Mouse (Mus musculus) E14TG2a.4 (cell line): Measurements from ENCODE around the gene Kcnip4.

Source experiments
- H3K27me3 ChIP-seq: 2 replicates; pipeline ENCODE4 v1.6.1; 2014; ENCODE audit warnings: low read length, control low read depth; ENCODE audit not compliant: insufficient read depth
- H3K36me3 ChIP-seq: 2 replicates; pipeline ENCODE4 v1.6.1; 2014; ENCODE audit warnings: low read length, control low read depth; ENCODE audit not compliant: insufficient read depth
- H3K4me1 ChIP-seq: replicated peaks from 2 replicates; pipeline ENCODE4 v1.6.1; 2014; ENCODE audit warnings: low read depth, low read length, control low read depth
- H3K4me3 ChIP-seq: replicated peaks from 2 replicates; pipeline ENCODE4 v1.5.1; 2014; ENCODE audit warnings: mild to moderate bottlenecking, low read length
- H3K9me3 ChIP-seq: 2 replicates; pipeline ENCODE4 v1.6.1; 2014; ENCODE audit warnings: low read length, control low read depth
- CTCF ChIP-seq: conservative IDR thresholded peaks from 2 replicates; pipeline ENCODE4 v1.5.1; 2014; ENCODE audit warnings: low read length
- NANOG ChIP-seq: IDR thresholded peaks from 2 replicates; pipeline ENCODE4 v1.6.1; 2014; ENCODE audit warnings: borderline replicate concordance, low read length, mixed read lengths
- POU5F1 ChIP-seq: IDR thresholded peaks from 2 replicates; pipeline ENCODE4 v1.6.1; 2014; ENCODE audit warnings: low read length, borderline replicate concordance

The Kcnip4 gene

DNA sequence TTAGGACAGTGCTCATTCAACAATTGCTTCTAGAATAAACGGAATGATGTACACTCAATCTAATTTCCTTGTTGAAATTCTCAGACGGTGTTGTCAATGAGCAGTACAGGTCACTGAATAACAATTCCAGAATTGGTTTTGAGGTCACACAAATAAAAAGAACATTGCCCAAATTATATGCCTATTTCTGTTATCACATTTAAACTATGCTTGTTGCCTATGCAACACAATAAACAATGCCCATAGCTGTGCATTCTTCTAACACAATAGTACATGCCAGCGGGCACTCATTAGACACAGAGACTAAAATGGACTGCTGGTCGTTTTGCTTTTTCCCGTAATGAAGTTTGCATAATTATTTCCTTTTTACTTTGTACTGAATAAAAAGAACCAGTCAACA is 176.2 kb downstream of the Kcnip4 start:
- TF ChIP-seq POU5F1, result no peak
- TF ChIP-seq CTCF, result no peak
- TF ChIP-seq NANOG, result no peak
- H3K4me1 ChIP-seq, result no peaks in the 10 kb centered on the region
- no peaks in the 10 kb centered on the region for H3K9me3 ChIP-seq
- no peaks in the 10 kb centered on the region for H3K36me3 ChIP-seq
- no peak overlapping the region for H3K4me3 ChIP-seq
- H3K27me3 ChIP-seq, result no peaks in the 10 kb centered on the region

DNA sequence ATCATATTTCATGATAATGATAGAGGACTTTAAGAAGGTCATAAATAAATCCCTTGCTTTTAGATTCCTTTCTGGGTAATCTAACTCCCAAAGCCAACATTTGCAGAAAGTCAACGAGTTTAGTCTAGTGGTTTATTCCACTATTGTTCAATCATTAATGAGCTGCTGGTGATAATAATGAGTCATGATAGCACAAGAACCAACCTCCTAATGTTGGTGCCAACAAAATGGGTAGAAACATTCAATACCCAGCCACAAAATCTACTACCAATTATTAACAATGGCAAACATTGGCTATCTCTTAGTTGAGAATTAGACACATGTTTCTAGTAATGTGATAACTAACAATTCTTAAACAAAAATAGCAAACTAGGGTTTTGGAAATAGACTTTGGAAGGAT is 180.1 kb downstream of the Kcnip4 start:
- Histone ChIP-seq H3K4me1 (no peaks in the 10 kb centered on the region), H3K9me3 (no peaks in the 10 kb centered on the region), H3K27me3 (no peaks in the 10 kb centered on the region), H3K4me3 (no peak overlapping the region), H3K36me3 (no peaks in the 10 kb centered on the region)
- TF ChIP-seq POU5F1, result no peak
- TF ChIP-seq NANOG, result no peak
- no peak for TF ChIP-seq CTCF

DNA sequence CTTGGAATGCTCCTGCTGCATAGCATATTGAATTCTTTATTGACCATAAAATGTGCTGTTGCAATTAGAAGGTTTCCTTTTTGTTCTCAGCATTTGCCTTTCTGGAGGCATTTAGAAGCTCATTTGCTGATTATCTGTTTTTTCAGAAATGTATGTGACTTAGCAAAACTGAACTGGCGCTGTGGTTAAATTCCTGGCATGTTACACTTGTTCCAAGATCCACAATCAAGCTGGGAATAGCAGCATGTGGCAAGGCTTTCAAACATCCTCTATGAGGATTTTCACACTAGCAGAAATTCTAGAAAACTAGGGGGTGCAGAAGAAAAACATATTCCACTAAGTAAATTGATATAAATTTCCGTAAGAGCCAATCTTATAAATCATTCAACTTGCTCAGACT is 187.5 kb downstream of the Kcnip4 start:
- Histone ChIP-seq H3K9me3 (no peaks in the 10 kb centered on the region), H3K36me3 (no peaks in the 10 kb centered on the region), H3K4me3 (no peak overlapping the region), H3K4me1 (no peaks in the 10 kb centered on the region), H3K27me3 (no peaks in the 10 kb centered on the region)
- TF ChIP-seq NANOG (no peak), POU5F1 (no peak), CTCF (no peak)

DNA sequence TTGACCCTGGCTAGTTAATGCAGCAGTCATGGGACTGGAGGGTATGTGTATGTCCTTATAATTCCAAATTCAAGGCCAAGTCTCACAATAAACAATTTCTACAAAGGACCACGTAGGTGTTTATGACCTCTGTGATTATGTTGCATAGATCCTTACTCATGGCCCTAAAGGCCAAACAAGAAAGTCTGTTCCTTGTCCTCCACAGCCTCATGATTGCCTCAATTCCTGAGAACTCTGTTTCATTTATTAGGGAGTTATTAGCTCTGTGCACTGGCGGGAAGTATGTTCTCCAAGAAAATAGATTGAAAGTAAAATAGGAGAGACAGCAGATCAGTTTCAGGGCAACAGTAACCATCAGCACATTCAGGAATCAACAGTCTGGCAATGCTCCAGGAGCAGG is 191.6 kb downstream of the Kcnip4 start:
- H3K4me1 ChIP-seq, result no peaks in the 10 kb centered on the region

DNA sequence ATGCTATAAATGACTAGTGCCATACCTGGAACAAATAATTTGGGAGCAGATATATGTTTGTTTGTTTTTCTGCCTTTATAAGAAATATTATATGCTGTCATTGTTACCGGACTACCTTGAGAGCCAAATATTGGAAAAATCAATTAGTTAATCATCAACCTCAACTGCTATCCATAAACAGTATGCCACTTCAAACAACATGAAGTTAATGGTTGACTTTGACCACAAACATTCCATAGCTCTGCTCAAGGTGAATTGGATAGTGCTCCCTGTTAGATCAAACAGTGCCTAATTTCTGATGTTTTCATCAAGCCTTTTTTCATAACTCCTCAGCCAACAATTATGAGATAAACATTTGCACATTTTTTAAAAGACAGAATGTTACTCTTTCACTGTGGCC is 195.7 kb downstream of the Kcnip4 start:
- no peaks in the 10 kb centered on the region for H3K4me1 ChIP-seq
- no peaks in the 10 kb centered on the region for H3K36me3 ChIP-seq
- TF ChIP-seq CTCF (no peak), POU5F1 (no peak), NANOG (no peak)
- no peaks in the 10 kb centered on the region for H3K27me3 ChIP-seq
- no peak overlapping the region for H3K4me3 ChIP-seq
- no peaks in the 10 kb centered on the region for H3K9me3 ChIP-seq

More for the DNA sequence above, 191.6 kb downstream of the Kcnip4 start:
- H3K4me3 ChIP-seq, result no peak overlapping the region
- TF ChIP-seq NANOG (no peak), CTCF (no peak), POU5F1 (no peak)
- no peaks in the 10 kb centered on the region for H3K27me3 ChIP-seq
- no peaks in the 10 kb centered on the region for H3K9me3 ChIP-seq
- H3K36me3 ChIP-seq, result no peaks in the 10 kb centered on the region

DNA sequence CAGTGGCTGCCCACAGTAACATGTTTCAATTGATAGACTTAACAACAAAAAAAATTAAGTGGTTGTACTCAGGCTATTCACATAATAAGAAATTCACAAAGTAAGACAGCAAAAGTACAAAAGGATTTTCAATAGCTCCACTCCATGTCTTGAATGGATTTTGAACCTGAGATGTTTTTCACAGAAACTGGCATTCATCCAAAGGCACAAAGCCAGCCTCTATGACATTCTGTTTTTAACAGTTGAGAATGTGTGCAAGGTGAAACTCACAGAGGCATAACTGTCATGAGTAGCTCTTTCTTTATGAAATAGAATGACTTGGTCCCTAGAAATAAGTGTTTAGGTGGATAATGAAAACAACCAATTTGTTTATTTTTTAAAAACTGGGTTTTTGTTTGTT is 206.0 kb downstream of the Kcnip4 start:
- Histone ChIP-seq H3K4me1 (no peaks in the 10 kb centered on the region), H3K36me3 (no peaks in the 10 kb centered on the region), H3K27me3 (no peaks in the 10 kb centered on the region), H3K9me3 (no peaks in the 10 kb centered on the region), H3K4me3 (no peak overlapping the region)
- TF ChIP-seq NANOG (no peak), POU5F1 (no peak), CTCF (no peak)

DNA sequence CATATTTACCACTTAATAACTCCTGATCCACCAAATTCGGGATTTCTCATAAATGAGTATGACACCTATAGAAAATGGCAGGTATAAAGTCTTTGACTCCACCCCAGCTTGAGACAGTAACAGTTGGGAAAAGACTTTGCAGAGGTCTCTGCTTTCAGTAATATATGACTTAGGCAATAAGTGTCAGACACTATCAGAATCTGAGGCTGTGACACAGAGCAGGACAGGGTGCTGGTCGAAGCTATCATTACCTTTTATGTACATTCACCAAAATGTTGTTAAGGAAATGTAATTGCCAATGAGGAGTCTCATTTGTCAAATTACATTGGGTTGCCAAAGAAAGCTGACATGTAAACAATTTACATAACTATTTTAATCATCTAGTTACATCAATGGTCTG is 206.8 kb downstream of the Kcnip4 start:
- Histone ChIP-seq H3K4me3 (no peak overlapping the region), H3K4me1 (no peaks in the 10 kb centered on the region), H3K9me3 (no peaks in the 10 kb centered on the region), H3K36me3 (no peaks in the 10 kb centered on the region), H3K27me3 (no peaks in the 10 kb centered on the region)
- no peak for TF ChIP-seq CTCF
- TF ChIP-seq POU5F1, result no peak
- TF ChIP-seq NANOG, result no peak

DNA sequence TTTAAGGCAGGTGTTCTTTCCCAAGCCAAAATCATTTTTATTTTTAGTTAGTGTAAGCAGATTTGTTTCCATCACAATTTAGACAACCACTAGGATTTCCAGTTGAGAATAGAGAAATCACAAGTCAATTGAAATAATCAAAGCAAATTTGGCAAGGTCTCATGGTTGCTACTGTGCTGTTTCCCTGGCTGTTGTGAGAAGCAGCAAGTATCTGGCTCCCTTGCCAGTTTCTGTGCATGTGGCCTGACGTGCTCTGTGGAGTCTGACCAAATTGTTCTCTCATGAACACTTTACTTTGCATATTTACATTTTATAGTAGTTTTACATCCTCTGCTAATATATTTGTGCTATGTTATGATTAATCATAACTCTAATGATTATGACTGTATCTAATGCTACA is 217.9 kb downstream of the Kcnip4 start:
- H3K4me1 ChIP-seq, result no peaks in the 10 kb centered on the region
- H3K9me3 ChIP-seq, result no peaks in the 10 kb centered on the region
- no peaks in the 10 kb centered on the region for H3K36me3 ChIP-seq
- H3K4me3 ChIP-seq, result no peak overlapping the region
- TF ChIP-seq CTCF (no peak), NANOG (no peak), POU5F1 (no peak)
- no peaks in the 10 kb centered on the region for H3K27me3 ChIP-seq

DNA sequence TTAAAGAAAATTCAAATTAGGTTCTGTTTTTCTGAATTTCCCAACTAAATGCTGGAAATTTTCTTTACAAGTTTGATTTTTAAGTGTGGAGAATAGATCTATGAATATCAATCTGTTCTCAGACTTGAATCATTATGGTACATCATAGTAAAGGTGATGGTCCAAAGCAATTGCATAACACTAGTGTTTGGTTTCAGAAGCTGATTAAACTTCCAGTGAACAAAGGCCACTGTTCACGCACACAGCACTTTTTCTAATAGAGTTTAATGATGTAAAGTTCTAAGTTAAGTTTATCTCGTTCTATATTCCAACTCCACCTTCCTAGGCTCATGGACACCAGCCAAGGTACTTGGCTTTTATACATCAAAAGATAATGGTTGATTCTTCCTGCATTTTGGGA is 219.4 kb downstream of the Kcnip4 start:
- Histone ChIP-seq H3K27me3 (no peaks in the 10 kb centered on the region), H3K4me1 (no peaks in the 10 kb centered on the region), H3K9me3 (no peaks in the 10 kb centered on the region), H3K4me3 (no peak overlapping the region), H3K36me3 (no peaks in the 10 kb centered on the region)
- TF ChIP-seq NANOG, result no peak
- no peak for TF ChIP-seq POU5F1
- TF ChIP-seq CTCF, result no peak

DNA sequence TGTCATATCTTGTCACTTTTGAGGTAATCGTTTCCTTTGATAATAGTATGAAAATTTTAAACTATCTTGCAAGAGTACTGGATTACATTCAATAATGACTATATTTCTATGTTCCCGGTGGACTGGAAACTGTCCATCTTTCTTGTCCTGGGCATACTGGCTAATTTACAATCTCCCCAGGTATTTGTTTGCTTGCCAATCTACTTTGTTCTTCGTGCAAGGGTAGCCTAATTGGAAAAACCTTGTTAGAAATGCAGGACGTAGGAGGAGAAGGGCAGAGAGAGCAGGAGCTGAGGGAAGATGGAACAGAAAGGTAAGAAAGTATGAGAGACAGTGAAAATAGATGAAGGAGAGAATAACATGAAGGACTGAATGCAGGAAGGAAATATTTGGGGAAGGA is 226.1 kb downstream of the Kcnip4 start:
- no peaks in the 10 kb centered on the region for H3K9me3 ChIP-seq
- H3K36me3 ChIP-seq, result no peaks in the 10 kb centered on the region
- no peaks in the 10 kb centered on the region for H3K4me1 ChIP-seq
- TF ChIP-seq POU5F1 (no peak), NANOG (no peak), CTCF (no peak)
- H3K4me3 ChIP-seq, result no peak overlapping the region
- H3K27me3 ChIP-seq, result no peaks in the 10 kb centered on the region
